Mouse (Mus musculus) spleen, postnatal 14 days (tissue): ENCODE results near the gene Chrna10.

Source experiments
- DNase-seq, 2 experiments: peaks; one replicate each; pipeline ENCODE4 v3.0.0; 2021 to 2022; ENCODE audit warnings: low spot score in 2 of 2

The Chrna10 gene

GRCm38 (mm10) chr7:102116579-102117331, at the start of gene Chrna10:
Chrna10 (minus strand) TSS chr7:102116828.
- DNase-seq, result no peak

GRCm38 (mm10) chr7:102153691-102154090, 37.1 kb upstream of the Chrna10 start:
- no peak for DNase-seq

- DNase-seq, result no peak
These were observed 21.3 kb upstream of the Chrna10 start for GRCm38 (mm10) chr7:102137898-102138297.

GRCm38 (mm10) chr7:102137464-102137863, 20.8 kb upstream of the Chrna10 start:
- peak; percentile 24 to 43 for DNase-seq

GRCm38 (mm10) chr7:102132395-102132794, 15.8 kb upstream of the Chrna10 start:
- DNase-seq, result no peak

- DNase-seq, result no peak
These were observed 3.7 kb upstream of the Chrna10 start for GRCm38 (mm10) chr7:102120326-102120725.

- DNase-seq, result no peak
These were observed 754 bp upstream of the Chrna10 start for GRCm38 (mm10) chr7:102117382-102117781.

- DNase-seq, result no peak
These were observed 3.4 kb downstream of the Chrna10 start for GRCm38 (mm10) chr7:102113151-102113729.

GRCm38 (mm10) chr7:102109746-102110145, 6.9 kb downstream of the Chrna10 start:
- DNase-seq, result no peak

- no peak for DNase-seq
These were observed 7.5 kb downstream of the Chrna10 start, which contains the start of gene Art5 for GRCm38 (mm10) chr7:102109171-102109570. Art5 (minus strand) TSS chr7:102109489.

GRCm38 (mm10) chr7:102108206-102108605, 8.4 kb downstream of the Chrna10 start:
- no peak for DNase-seq

GRCm38 (mm10) chr7:102106700-102107141, 9.9 kb downstream of the Chrna10 start:
- no peak for DNase-seq

GRCm38 (mm10) chr7:102104126-102104525, 12.5 kb downstream of the Chrna10 start:
- DNase-seq, result no peak

GRCm38 (mm10) chr7:102103555-102103954, 13.1 kb downstream of the Chrna10 start:
- DNase-seq, result no peak

- DNase-seq, result no peak
These were observed 13.9 kb downstream of the Chrna10 start for GRCm38 (mm10) chr7:102102696-102103095.

GRCm38 (mm10) chr7:102102241-102102640, 14.4 kb downstream of the Chrna10 start:
- DNase-seq, result no peak

GRCm38 (mm10) chr7:102101487-102101886, 15.1 kb downstream of the Chrna10 start, which contains the start of gene Art1:
Art1 (plus strand) TSS chr7:102101743.
- no peak for DNase-seq

- no peak for DNase-seq
These were observed 15.8 kb downstream of the Chrna10 start for GRCm38 (mm10) chr7:102100868-102101267.

- peak in 1 of 2 experiments; percentile 13 for DNase-seq
These were observed 16.6 kb downstream of the Chrna10 start for GRCm38 (mm10) chr7:102099760-102100661.

GRCm38 (mm10) chr7:102087336-102087735, 29.3 kb downstream of the Chrna10 start:
- no peak for DNase-seq

GRCm38 (mm10) chr7:102084041-102084696, 32.5 kb downstream of the Chrna10 start:
- DNase-seq, result no peak
